Mouse (Mus musculus) heart, embryonic 12.5 days (tissue): Measurements from ENCODE around the gene Fbxo34. TPM values are rescaled to one million over a fixed set of nuclear protein-coding genes. Genes with fewer than 3 reads are reported as not detected.
"Not testable (repeated sequence)": the region's sequence is repeated elsewhere in the genome, so short reads cannot be mapped to it uniquely, and the experiment has no call there.

Source experiments
- ATAC-seq: fragments of 200-750 bp; cut with Nextera tagmentation; 2 replicates; pipeline ENCODE4 v1.8.0; 2017; ENCODE audit warnings: moderate TSS enrichment, moderate library complexity; ENCODE audit not compliant: insufficient number of reproducible peaks, low FRiP score
- H3K27ac ChIP-seq: fragments of 300-500 bp; sonication (generic); 2 replicates; pipeline ENCODE4 v1.5.1; 2016; ENCODE audit warnings: mild to moderate bottlenecking, moderate library complexity; ENCODE audit not compliant: poor library complexity, severe bottlenecking
- H3K27me3 ChIP-seq: fragments of 300-500 bp; sonication (generic); replicated peaks from 2 replicates; pipeline ENCODE4 v1.6.1; 2016; ENCODE audit warnings: mild to moderate bottlenecking, moderate library complexity
- H3K36me3 ChIP-seq: fragments of 300-500 bp; sonication (generic); 2 replicates; pipeline ENCODE4 v1.6.1; 2016; ENCODE audit warnings: mild to moderate bottlenecking, moderate library complexity
- H3K4me1 ChIP-seq: fragments of 300-500 bp; sonication (generic); replicated peaks from 2 replicates; pipeline ENCODE4 v1.6.1; 2016; ENCODE audit warnings: mild to moderate bottlenecking
- H3K4me2 ChIP-seq: fragments of 300-500 bp; sonication (generic); 2 replicates; pipeline ENCODE4 v1.6.1; 2016; ENCODE audit warnings: mild to moderate bottlenecking, moderate library complexity
- H3K4me3 ChIP-seq: fragments of 300-500 bp; sonication (generic); 2 replicates; pipeline ENCODE4 v1.5.1; 2016; ENCODE audit warnings: mild to moderate bottlenecking
- H3K9ac ChIP-seq: fragments of 300-500 bp; sonication (generic); 2 replicates; pipeline ENCODE4 v1.6.1; 2016; ENCODE audit warnings: mild to moderate bottlenecking, moderate library complexity
- H3K9me3 ChIP-seq: fragments of 300-500 bp; sonication (generic); replicated peaks from 2 replicates; pipeline ENCODE4 v1.6.1; 2016; ENCODE audit warnings: mild to moderate bottlenecking, moderate library complexity
- WGBS: fragments of 180-500 bp; shearing (Covaris S2); methylation state at CpG from one replicate; pipeline ENCODE4 v1.1.7; 2016; 5-methylcytosine and 5-hydroxymethylcytosine counted together
- polyA plus RNA-seq: library from polyadenylated mRNA; unstranded; fragments of >200 nt; fragmentation: Nextera tagmentation; extraction: Ambion mirVana; gene quantifications from 2 replicates; pipeline ENCODE4 v1.2.1, GENCODE M21; 2016

Gene Fbxo34
- polyA plus RNA-seq, 1 experiment from 2014 or later: 24.0 TPM

DNA sequence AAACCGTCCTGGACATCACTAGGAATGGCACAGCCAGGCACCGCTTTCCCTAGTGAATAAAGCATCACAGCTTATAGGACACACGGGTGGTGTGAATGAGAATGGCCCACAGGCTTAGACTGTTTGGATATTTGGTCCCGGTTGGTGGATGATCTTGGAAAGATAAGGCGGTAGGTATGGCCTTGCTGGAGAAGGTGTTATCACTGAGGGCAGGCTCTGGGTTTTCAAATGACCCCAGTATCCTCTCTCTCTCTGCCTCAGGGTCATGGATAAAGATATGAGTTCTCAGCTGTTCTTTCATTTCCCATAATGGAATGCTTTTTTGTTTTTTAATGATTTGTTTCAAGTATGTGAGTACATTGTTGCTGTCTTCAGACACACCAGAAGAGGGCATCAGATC lies 105.0 kb downstream of the Fbxo34 start:
- Histone ChIP-seq H3K36me3 (peaks cover 55% of the 10 kb centered on the region), H3K9me3 (no peaks in the 10 kb centered on the region), H3K4me3 (no peak overlapping the region), H3K4me2 (no peak overlapping the region), H3K4me1 (no peaks in the 10 kb centered on the region), H3K27me3 (no peaks in the 10 kb centered on the region), H3K27ac (no peak overlapping the region), H3K9ac (no peak overlapping the region)
- 88% methylated on average over 5 of the region's 5 CpGs for WGBS
- ATAC-seq: no peak

DNA sequence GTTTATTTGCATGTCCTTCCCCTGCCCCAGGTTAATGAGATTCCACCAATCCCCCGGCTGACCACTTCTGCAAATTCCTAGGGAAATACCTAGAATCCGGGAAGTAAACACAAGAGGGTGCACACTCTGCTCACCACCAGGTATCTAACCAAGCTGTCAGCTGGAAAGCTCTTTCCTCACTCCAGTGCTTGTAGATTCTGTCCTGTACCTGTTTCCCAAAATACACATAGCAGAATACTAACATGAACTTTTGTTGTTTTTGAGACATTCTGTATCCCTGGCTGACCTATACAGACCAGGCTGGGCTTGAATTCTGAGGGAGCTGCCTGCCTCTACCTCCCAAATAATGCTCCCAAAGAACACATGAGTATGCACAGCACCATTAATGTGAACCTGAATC lies 110.5 kb downstream of the Fbxo34 start:
- no peaks in the 10 kb centered on the region for H3K4me1 ChIP-seq
- no peaks in the 10 kb centered on the region for H3K9me3 ChIP-seq
- 79% methylated on average over 2 of the region's 2 CpGs for WGBS
- no peak for ATAC-seq
- H3K4me3 ChIP-seq: no peak overlapping the region
- H3K9ac ChIP-seq: no peak overlapping the region
- H3K27me3 ChIP-seq: no peaks in the 10 kb centered on the region
- peaks cover 21% of the 10 kb centered on the region for H3K36me3 ChIP-seq
- no peak overlapping the region for H3K4me2 ChIP-seq
- no peak overlapping the region for H3K27ac ChIP-seq

DNA sequence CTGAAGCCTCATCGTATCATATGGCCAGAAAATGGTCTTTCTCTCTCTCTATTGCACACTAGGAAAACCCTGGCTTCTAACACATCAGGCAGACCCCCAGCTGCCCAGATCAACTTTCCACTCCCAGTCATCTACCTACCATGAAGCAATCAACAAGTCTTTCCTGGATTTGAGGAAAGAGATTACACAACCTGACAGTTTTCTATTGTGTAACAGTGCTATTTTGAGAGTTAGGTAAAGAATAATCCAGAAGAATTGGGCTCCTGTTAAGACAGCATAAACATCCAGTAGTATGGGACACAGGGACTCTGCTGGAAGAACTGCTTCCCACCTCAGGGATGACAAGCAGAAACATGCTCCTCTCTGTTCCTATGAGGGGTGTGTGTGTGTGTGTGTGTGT lies 112.3 kb downstream of the Fbxo34 start:
- peaks cover 5% of the 10 kb centered on the region for H3K4me1 ChIP-seq
- no peaks in the 10 kb centered on the region for H3K9me3 ChIP-seq
- H3K9ac ChIP-seq: no peak overlapping the region
- H3K4me3 ChIP-seq: no peak overlapping the region
- no peaks in the 10 kb centered on the region for H3K27me3 ChIP-seq
- no peak for ATAC-seq
- no peak overlapping the region for H3K27ac ChIP-seq
- WGBS: 92% methylated on average over 1 of the region's 1 CpGs
- no peak overlapping the region for H3K4me2 ChIP-seq
- H3K36me3 ChIP-seq: peaks cover 11% of the 10 kb centered on the region

DNA sequence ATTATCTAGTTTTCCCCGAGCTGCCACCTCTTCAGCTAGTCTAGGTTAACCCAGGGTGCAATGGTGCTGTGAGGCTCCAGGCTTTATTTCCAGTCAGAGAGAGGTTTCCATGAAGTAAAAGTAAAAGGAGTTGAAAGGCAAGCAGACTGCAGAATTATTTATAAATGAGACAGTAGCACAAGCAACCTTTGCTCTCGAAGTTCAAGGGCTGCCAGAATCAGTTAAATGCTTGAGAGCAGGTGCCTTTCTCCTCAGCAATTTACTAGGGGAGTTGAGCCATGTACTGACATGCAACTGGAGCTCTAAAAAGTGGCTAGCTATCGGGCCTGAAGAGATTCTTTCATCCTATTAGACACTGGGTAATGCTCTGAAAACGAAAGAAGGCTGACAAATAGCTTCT lies 112.9 kb downstream of the Fbxo34 start:
- Histone ChIP-seq H3K9me3 (no peaks in the 10 kb centered on the region), H3K4me3 (no peak overlapping the region), H3K27me3 (no peaks in the 10 kb centered on the region), H3K9ac (no peak overlapping the region), H3K4me2 (no peak overlapping the region), H3K36me3 (peaks cover 11% of the 10 kb centered on the region), H3K27ac (no peak overlapping the region), H3K4me1 (peaks cover 8% of the 10 kb centered on the region)
- no peak for ATAC-seq
- WGBS: 76% methylated on average over 4 of the region's 4 CpGs

DNA sequence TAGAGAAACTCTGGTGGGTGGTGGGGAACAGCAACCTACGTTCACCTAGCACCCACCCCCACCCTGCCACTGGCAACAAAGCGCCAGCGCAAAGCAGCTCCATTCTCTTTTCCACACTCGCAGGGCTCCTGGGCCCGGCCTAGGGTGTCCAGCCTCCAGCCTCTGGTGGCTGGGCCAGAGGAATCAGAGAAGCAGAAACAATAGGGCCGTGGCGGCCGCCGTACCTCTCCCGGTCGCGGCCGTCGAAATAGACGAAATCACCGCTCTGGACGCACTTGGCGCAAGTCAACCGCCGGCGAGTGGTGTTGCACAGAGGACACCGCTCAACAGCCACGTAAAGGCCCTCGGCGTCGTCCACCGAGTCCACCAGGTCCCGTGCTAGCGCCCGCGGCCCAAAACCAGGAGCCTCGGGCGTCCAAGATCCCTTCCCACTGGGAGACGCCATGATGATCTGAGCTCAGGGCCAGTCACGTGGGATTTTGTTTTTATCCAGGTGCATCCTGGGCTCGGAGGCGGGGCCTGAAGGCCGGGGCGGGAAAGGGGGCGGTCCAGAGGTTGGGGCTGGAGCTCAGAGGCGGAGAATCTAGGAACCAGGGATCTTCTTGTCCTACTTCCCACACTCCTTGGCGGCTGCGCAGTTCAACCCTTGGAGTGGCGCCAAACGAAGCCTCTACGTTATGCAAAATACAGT lies 117.9 kb downstream of the Fbxo34 start:
- Histone ChIP-seq H3K4me2 (peak overlapping the region; percentile 84), H3K27ac (no peak overlapping the region)
- under 1% methylated on average over 46 of the region's 46 CpGs for WGBS

DNA sequence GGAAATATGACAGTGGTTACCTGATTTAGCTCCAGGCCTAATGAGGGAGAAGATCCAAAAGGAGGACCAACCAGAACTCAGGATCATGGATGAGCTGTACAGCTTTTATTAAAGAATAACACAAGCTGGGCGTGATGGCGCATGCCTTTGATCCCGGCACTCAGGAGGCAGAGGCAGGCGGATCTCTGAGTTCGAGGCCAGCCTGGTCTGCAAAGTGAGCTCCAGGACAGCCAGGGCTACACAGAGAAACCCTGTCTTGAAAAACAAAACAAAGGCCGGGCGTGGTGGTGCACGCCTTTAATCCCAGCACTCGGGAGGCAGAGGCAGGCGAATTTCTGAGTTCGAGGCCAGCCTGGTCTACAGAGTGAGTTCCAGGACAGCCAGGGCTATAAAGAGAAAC lies 120.3 kb downstream of the Fbxo34 start, which contains the start of gene Atg14:
Atg14 (minus strand) TSS at position 101 of the 400 bp plus-strand sequence.
- H3K4me3 ChIP-seq, H3K4me2 ChIP-seq, H3K9ac ChIP-seq, H3K27me3 ChIP-seq, H3K27ac ChIP-seq, H3K4me1 ChIP-seq, ATAC-seq, H3K9me3 ChIP-seq, H3K36me3 ChIP-seq: not testable (repeated sequence)
- 89% methylated on average over 11 of the region's 11 CpGs for WGBS

More for the DNA sequence above, 117.9 kb downstream of the Fbxo34 start:
- H3K9ac ChIP-seq: peak overlapping the region; percentile 80
- H3K9me3 ChIP-seq: no peaks in the 10 kb centered on the region
- peak; percentile 96 for ATAC-seq
- peaks cover 8% of the 10 kb centered on the region for H3K4me1 ChIP-seq
- H3K36me3 ChIP-seq: peaks cover 5% of the 10 kb centered on the region; the same call in 1 of the 2 replicates
- 0 out of 2 replicates have a peak, but pooled peaks cover 3% of the 10 kb centered on the region for H3K27me3 ChIP-seq
- H3K4me3 ChIP-seq: peak overlapping the region; percentile 76

DNA sequence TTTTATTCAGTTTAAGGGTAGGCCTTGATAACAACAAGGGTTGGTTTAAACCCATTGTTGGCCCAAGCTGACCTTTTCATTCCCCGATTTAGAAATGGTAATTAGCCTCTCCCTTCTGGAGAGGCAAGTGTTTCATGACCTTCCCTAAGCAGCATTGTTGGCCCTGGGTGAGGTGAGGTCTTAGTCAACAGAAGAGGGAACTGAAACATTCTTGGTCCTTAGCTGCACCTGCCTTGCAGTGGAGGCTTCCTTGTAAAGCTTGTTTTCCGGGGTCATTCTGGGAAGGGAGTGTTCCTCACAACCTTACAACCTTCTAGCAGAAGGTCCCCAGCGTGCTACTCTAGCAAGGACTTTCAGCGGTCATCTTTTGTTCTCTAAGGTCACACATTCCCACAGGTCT lies 122.5 kb downstream of the Fbxo34 start:
- no peaks in the 10 kb centered on the region for H3K9me3 ChIP-seq
- H3K4me2 ChIP-seq: no peak overlapping the region
- 0 out of 2 replicates have a peak, but pooled peaks cover 3% of the 10 kb centered on the region for H3K27me3 ChIP-seq
- ATAC-seq: no peak
- no peak overlapping the region for H3K9ac ChIP-seq
- WGBS: 72% methylated on average over 4 of the region's 4 CpGs
- H3K4me3 ChIP-seq: no peak overlapping the region
- H3K36me3 ChIP-seq: no peaks in the 10 kb centered on the region
- peaks cover 1% of the 10 kb centered on the region; the same call in 1 of the 2 replicates for H3K4me1 ChIP-seq
- no peak overlapping the region for H3K27ac ChIP-seq

DNA sequence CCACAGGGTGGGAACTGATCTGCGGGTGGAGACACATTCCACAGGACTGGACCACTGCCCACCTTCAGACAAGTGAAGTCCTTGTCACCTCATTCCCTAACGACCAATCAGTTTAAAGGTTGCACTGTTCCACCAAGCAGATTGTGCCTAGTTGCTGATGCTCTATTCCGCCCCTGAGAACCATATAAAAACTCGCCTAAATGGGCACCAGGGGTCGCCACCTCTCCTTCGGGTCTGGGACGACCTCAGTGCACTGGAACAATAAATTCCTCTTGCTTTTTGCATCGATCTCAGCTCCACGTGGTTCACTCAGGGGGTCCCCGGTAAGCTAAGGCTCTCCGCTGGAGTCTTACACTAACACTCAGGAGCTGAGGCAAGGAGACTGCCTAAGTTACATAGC lies 124.5 kb downstream of the Fbxo34 start:
- 63% methylated on average over 11 of the region's 11 CpGs for WGBS
- no peak overlapping the region for H3K9ac ChIP-seq
- no peak overlapping the region for H3K27ac ChIP-seq
- H3K9me3 ChIP-seq: no peaks in the 10 kb centered on the region
- no peaks in the 10 kb centered on the region for H3K4me1 ChIP-seq
- no peak for ATAC-seq
- no peak overlapping the region for H3K4me2 ChIP-seq
- 0 out of 2 replicates have a peak, but pooled peaks cover 3% of the 10 kb centered on the region for H3K27me3 ChIP-seq
- H3K36me3 ChIP-seq: no peaks in the 10 kb centered on the region
- no peak overlapping the region for H3K4me3 ChIP-seq

DNA sequence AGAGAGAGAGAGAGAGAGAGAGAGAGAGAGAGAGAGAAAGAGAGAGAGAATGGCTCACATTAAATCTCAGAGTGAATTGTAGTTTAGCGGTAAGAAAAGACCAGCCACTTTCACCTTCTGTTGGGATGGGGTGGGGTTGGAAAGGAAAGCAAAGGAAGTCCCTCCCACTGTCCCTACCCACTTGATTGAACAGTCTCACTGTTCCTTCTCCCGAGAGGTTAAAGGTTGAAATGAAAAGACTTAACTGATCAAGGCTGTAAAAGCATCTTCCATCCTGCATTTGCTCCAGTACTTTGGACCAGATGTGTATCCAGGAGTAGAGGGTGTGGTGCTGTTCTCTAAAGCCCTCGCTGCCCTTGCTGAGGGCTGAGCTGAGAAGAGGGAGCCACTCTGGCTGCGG lies 126.5 kb downstream of the Fbxo34 start:
- H3K36me3 ChIP-seq: no peaks in the 10 kb centered on the region
- H3K4me2 ChIP-seq: no peak overlapping the region
- no peak overlapping the region for H3K4me3 ChIP-seq
- H3K27me3 ChIP-seq: 0 out of 2 replicates have a peak, but pooled peaks cover 3% of the 10 kb centered on the region
- H3K9me3 ChIP-seq: no peaks in the 10 kb centered on the region
- 61% methylated on average over 4 of the region's 4 CpGs for WGBS
- no peak overlapping the region for H3K9ac ChIP-seq
- H3K27ac ChIP-seq: no peak overlapping the region
- no peaks in the 10 kb centered on the region for H3K4me1 ChIP-seq
- ATAC-seq: no peak

DNA sequence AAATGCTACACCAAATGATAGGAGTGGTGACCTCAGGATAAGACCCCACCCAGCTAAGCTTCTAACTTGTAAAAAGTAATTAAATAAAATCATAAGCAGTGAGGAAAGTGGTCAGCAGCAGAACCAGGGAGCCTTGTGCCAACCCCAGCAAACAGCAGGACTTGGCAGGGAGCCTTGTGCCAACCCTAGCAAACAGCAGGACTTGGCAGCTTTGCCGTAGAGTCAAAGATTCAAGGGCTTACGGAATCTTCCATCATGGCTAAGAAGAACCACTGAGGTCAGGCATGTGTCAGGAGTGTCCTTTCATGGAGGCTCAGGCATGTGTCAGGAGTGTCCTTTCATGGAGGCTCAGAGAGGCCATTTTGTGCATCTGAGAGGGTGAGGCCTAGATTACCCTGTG lies 127.9 kb downstream of the Fbxo34 start:
- Histone ChIP-seq H3K36me3 (no peaks in the 10 kb centered on the region), H3K9me3 (no peaks in the 10 kb centered on the region), H3K4me3 (no peak overlapping the region), H3K4me2 (no peak overlapping the region), H3K27me3 (no peaks in the 10 kb centered on the region), H3K9ac (no peak overlapping the region), H3K4me1 (no peaks in the 10 kb centered on the region), H3K27ac (no peak overlapping the region)
- WGBS: 81% methylated on average over 2 of the region's 2 CpGs
- ATAC-seq: no peak

DNA sequence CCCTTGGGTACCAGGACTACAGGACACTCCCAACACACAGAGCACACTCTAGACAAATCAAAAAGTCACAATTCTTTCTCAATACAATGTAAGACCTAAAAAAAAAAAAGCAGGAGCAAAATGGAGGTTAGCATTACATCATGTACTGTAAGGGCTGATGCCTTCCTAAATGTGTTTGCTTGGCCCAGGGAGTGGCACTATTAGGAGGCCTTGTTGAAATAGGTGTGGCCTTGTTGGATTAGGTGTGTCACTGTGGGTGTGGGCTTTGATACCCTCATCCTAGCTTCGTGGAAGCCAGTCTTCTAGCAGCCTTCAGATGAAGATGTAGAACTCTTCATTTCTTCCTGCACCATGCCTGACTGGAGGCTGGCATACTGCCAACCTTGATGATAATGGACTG lies 131.1 kb downstream of the Fbxo34 start:
- H3K4me3 ChIP-seq: no peak overlapping the region
- no peaks in the 10 kb centered on the region for H3K27me3 ChIP-seq
- no peak for ATAC-seq
- no peak overlapping the region for H3K9ac ChIP-seq
- no peak overlapping the region for H3K4me2 ChIP-seq
- H3K36me3 ChIP-seq: no peaks in the 10 kb centered on the region
- H3K4me1 ChIP-seq: no peaks in the 10 kb centered on the region
- 40% methylated on average over 1 of the region's 1 CpGs for WGBS
- H3K9me3 ChIP-seq: no peaks in the 10 kb centered on the region
- no peak overlapping the region for H3K27ac ChIP-seq
